Mouse (Mus musculus) megakaryocyte, embryonic 14.5 days (primary cell): ENCODE results near the gene Abcb11. TPM values are rescaled to one million over a fixed set of nuclear protein-coding genes. Genes with fewer than 3 reads are reported as not detected.
"Not testable (repeated sequence)": the region's sequence is repeated elsewhere in the genome, so short reads cannot be mapped to it uniquely, and the experiment has no call there.

Experiments
- H3K27me3 ChIP-seq: replicated peaks from 2 replicates; pipeline ENCODE3; 2012; ENCODE audit warnings: inconsistent platforms
- H3K36me3 ChIP-seq: replicated peaks from 2 replicates; pipeline ENCODE3; 2012; ENCODE audit warnings: low read length, inconsistent platforms, mixed read lengths
- H3K4me1 ChIP-seq: 2 replicates; pipeline ENCODE4 v1.6.1; 2012; ENCODE audit warnings: inconsistent platforms
- H3K4me3 ChIP-seq: replicated peaks from 2 replicates; pipeline ENCODE3; 2012; ENCODE audit warnings: moderate library complexity, mild to moderate bottlenecking, inconsistent platforms
- H3K9me3 ChIP-seq: 2 replicates; pipeline ENCODE4 v1.6.1; 2012; ENCODE audit warnings: inconsistent platforms
- FLI1 ChIP-seq: IDR thresholded peaks from 2 replicates; pipeline ENCODE4 v1.6.1; 2012; ENCODE audit warnings: low read length, inconsistent platforms, mixed read lengths
- GATA1 ChIP-seq: IDR thresholded peaks from 3 replicates; pipeline ENCODE4 v1.6.1; 2012; ENCODE audit warnings: mixed read lengths, low read length, inconsistent platforms, borderline replicate concordance
- polyA plus RNA-seq: library from polyadenylated mRNA; stranded (reverse); fragments of >175 nt; gene quantifications from 2 replicates; pipeline ENCODE4 v1.2.3, GENCODE M21; 2012; ENCODE audit warnings: low replicate concordance; ENCODE audit not compliant: insufficient read depth

Gene Abcb11
- polyA plus RNA-seq, 1 experiment = 0.03 TPM

- TF ChIP-seq GATA1 = no peak
- no peak for TF ChIP-seq FLI1
- Histone ChIP-seq H3K27me3 (no peaks in the 10 kb centered on the region), H3K4me1 (no peaks in the 10 kb centered on the region), H3K4me3 (no peak overlapping the region), H3K9me3 (no peaks in the 10 kb centered on the region), H3K36me3 (no peaks in the 10 kb centered on the region)
These were observed 910 bp downstream of the Abcb11 start for GRCm38 (mm10) chr2:69341506-69341905.

GRCm38 (mm10) chr2:69331523-69331922 lies 10.9 kb downstream of the Abcb11 start:
- not testable (repeated sequence) for H3K4me1 ChIP-seq, H3K27me3 ChIP-seq, H3K9me3 ChIP-seq, H3K36me3 ChIP-seq, H3K4me3 ChIP-seq

DNA sequence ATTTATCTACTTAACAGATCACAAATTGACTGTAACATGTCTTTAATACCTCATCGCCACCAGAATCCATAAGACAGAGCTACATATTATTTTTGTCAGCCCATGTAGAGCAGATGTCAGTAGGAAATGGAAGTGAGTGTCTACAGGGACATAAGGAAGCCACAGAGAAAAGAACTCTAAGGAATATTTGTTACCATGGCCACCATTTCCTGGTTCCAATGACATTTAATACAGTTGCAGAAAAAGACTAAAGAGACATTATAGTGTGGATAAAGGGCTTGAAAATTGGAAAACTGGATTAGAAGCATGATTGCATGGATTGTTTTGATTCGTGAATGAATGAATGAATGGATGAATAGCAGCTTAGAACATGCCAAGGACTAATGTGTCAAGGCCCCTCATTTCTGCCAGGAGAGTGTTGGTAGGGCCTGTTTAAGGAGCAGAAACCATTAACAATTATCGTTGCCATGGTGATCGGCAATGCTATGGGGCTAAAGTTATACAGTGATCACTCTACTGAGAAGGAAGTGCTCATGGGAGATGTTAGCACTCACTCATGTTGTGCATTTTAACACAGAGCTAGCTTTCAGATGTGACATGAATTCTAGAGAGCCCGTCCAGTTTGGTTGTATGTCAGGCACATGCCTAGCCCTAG lies 13.8 kb downstream of the Abcb11 start:
- no peak for TF ChIP-seq GATA1
- TF ChIP-seq FLI1 = no peak
- H3K4me1 ChIP-seq = no peaks in the 10 kb centered on the region
- no peaks in the 10 kb centered on the region for H3K36me3 ChIP-seq

GRCm38 (mm10) chr2:69324881-69325660 lies 17.3 kb downstream of the Abcb11 start:
- Histone ChIP-seq H3K36me3 (no peaks in the 10 kb centered on the region), H3K4me1 (no peaks in the 10 kb centered on the region), H3K27me3 (no peaks in the 10 kb centered on the region), H3K4me3 (no peak overlapping the region), H3K9me3 (no peaks in the 10 kb centered on the region)
- TF ChIP-seq FLI1 (no peak), GATA1 (no peak)

More for the DNA sequence above, 13.8 kb downstream of the Abcb11 start:
- Histone ChIP-seq H3K4me3 (no peak overlapping the region), H3K9me3 (no peaks in the 10 kb centered on the region), H3K27me3 (no peaks in the 10 kb centered on the region)

DNA sequence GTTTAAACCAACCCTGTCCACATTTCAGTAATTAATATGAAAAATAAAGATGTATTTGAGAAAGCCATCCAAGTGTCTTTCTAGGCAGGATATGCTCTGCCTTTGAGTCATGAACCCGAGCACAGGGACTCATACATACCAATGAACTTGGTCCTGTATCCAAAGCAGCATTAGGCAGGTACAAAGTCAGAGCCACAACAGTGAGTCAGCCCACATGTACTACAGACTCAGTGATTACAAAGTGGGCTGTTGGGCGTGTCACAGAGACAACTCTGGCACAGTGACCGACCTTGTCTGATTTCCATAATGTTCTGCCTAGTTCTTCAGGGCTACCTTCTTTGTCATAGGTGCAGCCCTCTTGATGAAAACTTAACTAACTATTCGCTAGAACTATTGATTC lies 19.4 kb downstream of the Abcb11 start:
- no peak overlapping the region for H3K4me3 ChIP-seq
- no peaks in the 10 kb centered on the region for H3K36me3 ChIP-seq
- no peaks in the 10 kb centered on the region for H3K9me3 ChIP-seq
- H3K4me1 ChIP-seq = no peaks in the 10 kb centered on the region
- H3K27me3 ChIP-seq = no peaks in the 10 kb centered on the region
- TF ChIP-seq FLI1 (no peak), GATA1 (no peak)

DNA sequence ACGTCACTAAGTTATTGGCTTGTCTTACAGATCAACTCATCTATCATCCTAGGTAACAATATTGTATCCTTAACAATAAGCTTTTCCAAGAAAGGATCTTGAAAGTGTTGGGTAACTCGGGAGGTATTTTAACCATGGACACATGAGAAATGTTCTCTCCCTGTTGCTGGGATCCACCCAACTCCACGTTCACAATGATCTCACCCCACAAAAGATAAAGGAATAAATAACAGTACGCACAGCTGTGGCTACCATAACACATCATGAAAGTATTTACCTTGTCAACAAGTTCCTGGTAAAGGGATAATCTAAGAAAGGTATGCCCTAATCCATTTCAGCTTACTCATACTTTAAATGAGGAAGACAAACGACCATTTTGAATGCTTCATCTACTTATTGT lies 21.0 kb downstream of the Abcb11 start:
- Histone ChIP-seq H3K9me3 (no peaks in the 10 kb centered on the region), H3K27me3 (no peaks in the 10 kb centered on the region), H3K4me3 (no peak overlapping the region), H3K36me3 (no peaks in the 10 kb centered on the region), H3K4me1 (no peaks in the 10 kb centered on the region)
- no peak for TF ChIP-seq GATA1
- TF ChIP-seq FLI1 = no peak

DNA sequence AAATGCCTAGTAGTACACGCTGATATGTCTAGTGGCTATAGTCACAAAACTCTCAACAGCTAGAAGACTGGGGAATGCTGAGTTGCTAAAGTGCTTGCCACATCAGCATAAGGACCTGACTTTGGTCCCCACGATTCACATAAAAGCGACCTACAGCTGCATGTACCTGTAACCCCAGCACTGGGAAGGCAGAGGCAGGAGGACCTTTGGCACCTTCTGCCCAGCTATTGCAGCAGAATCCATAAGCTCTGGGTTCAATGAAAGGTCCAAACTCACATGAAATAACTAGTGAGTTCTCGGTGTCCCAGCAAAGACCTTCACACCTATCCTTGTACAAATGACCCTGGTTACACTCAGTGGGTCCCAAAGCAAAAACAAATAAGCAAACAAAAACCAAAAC lies 31.1 kb downstream of the Abcb11 start:
- Histone ChIP-seq H3K27me3 (no peaks in the 10 kb centered on the region), H3K4me3 (no peak overlapping the region), H3K36me3 (no peaks in the 10 kb centered on the region), H3K9me3 (0 out of 2 replicates have a peak, but pooled peaks cover 5% of the 10 kb centered on the region), H3K4me1 (no peaks in the 10 kb centered on the region)
- TF ChIP-seq FLI1 (no peak), GATA1 (no peak)

DNA sequence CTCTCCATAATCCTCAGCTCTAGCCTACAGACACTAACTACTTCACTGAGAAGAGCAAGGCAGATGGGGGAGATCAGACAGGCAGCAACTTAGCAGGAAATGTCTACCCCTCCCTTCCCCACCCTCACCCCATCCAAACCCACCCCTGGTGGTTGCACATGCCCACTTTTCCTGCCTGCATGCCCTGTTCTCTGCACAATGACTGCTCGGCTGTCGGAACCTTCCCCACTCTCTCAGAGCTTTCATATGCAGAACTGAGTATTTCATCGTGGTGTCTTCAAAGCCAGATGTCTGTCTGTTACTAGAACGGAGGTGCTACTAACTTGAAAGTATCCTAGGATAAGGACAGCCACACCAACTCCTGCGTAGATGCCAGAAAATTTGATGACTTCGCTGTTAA lies 34.3 kb downstream of the Abcb11 start:
- Histone ChIP-seq H3K27me3 (no peaks in the 10 kb centered on the region), H3K9me3 (0 out of 2 replicates have a peak, but pooled peaks cover 5% of the 10 kb centered on the region), H3K4me1 (no peaks in the 10 kb centered on the region), H3K36me3 (no peaks in the 10 kb centered on the region), H3K4me3 (no peak overlapping the region)
- TF ChIP-seq FLI1 = no peak
- no peak for TF ChIP-seq GATA1

DNA sequence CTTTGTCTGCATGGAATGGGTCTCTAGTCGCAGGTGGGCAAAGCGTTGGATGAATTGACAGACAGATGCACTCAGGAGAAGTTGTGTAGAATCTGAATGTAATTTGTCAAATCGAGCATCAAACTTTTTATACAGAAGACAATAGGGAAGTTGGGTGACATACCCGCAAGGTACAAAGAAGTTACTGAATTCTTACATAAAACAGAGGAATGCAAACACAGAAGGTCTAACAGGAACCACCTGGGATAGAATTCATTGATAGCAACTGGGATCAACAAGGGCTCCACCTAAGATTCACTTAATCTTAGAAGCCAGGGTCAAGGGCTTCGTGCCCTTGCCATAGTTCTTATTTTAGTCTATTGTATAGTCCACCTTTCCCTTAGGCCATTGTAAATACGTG lies 41.8 kb downstream of the Abcb11 start:
- H3K9me3 ChIP-seq, H3K27me3 ChIP-seq, H3K36me3 ChIP-seq, H3K4me3 ChIP-seq, H3K4me1 ChIP-seq: not testable (repeated sequence)

DNA sequence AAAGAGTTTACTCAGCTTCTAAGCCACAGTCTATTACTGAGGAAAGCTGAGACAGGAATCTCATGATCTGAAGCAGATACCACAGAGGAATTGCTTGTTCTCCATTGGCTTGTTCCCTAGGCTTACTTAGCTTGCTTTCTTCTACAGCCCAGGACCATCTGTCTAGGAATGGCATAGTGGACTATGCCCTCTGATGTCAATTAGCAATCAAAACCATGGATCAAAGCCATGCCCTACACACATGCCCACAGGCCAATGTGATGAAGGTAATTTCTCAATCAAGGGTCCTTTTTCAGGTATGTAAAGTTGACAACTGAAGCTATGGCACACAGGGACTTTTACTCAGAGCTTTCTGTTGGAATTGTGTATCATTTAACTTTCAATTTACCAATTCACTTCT lies 47.9 kb downstream of the Abcb11 start:
- no peak for TF ChIP-seq GATA1
- TF ChIP-seq FLI1 = no peak
- H3K4me1 ChIP-seq = no peaks in the 10 kb centered on the region
- H3K9me3 ChIP-seq = peaks cover 2% of the 10 kb centered on the region; the same call in 1 of the 2 replicates
- H3K27me3 ChIP-seq = no peaks in the 10 kb centered on the region
- H3K36me3 ChIP-seq = no peaks in the 10 kb centered on the region
- no peak overlapping the region for H3K4me3 ChIP-seq
